ENCODE assay signal across 9 mouse cellular contexts in the genomic region with DNA sequence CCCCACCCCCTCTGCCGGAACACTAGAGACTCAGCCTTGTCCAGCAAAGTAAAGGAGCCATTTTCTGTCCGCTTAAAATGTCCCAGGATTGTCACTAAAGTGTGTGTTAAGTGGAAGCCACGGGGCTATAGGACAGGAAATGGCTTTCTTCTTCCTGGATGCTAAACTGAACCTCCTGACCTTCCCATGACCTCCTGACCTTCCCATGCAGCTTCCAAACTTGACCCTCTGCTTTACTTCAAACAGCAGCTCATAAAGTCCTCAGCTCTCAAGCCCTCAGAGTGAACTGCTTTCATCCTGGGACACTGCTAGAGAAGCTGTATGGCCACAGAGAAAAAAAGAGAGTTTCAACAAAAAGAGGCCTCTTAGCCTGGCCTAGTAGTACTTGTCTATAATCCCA. TPM values are rescaled to one million over a fixed set of nuclear protein-coding genes. Genes with fewer than 3 reads are reported as not detected.
DNase-seq lines count a peak whose midpoint lies in the region; ATAC-seq and TF ChIP-seq lines count a peak whose summit lies in the region.
"Had no signal": no experiment of that assay in that cellular context is flagged by ENCODE, and none has a peak within 500 bp of the region (broad histone marks: within the 10 kb centered on the region; RNA-seq: fewer than 3 reads in every experiment).

No protein-coding gene starts in this region.

- no peaks in the 10 kb centered on the region for H3K27me3 ChIP-seq in heart, adult 2 months (ENCODE audit: control insufficient read depth, insufficient read depth, low read length)
- no peaks in the 10 kb centered on the region for H3K27me3 ChIP-seq in lung, embryonic 15.5 days
- peaks cover 29% of the 10 kb centered on the region for H3K27me3 ChIP-seq in liver, embryonic 12.5 days (replicated peaks)
- H3K27me3 ChIP-seq in splenic B cell, adult 2 months (ENCODE audit: control insufficient read depth, insufficient read depth, low read length, poor library complexity, severe bottlenecking): no peaks in the 10 kb centered on the region
- no peaks in the 10 kb centered on the region for H3K27me3 ChIP-seq in cerebellum, adult 2 months (ENCODE audit: control insufficient read depth, insufficient read depth, low read length)

- H3K9ac ChIP-seq in heart, adult 2 months (ENCODE audit: low read depth, low read length): no peak overlapping the region
- H3K9ac ChIP-seq in lung, embryonic 15.5 days: no peak overlapping the region
- H3K9ac ChIP-seq in liver, embryonic 12.5 days: no peak overlapping the region; the same call in 1 of the 2 replicates

- TF ChIP-seq POLR2A in heart, adult 2 months (IDR thresholded peaks at IDR 0.05; ENCODE audit: insufficient read depth, low read depth, low read length): no peak
- TF ChIP-seq POLR2A in cerebellum, adult 2 months (IDR thresholded peaks at IDR 0.05; ENCODE audit: borderline replicate concordance, insufficient read depth, low read length): no peak

- H3K36me3 ChIP-seq in heart, adult 2 months (ENCODE audit: control insufficient read depth, insufficient read depth, low read length): no peaks in the 10 kb centered on the region
- no peaks in the 10 kb centered on the region for H3K36me3 ChIP-seq in lung, embryonic 15.5 days
- H3K36me3 ChIP-seq in liver, embryonic 12.5 days: no peaks in the 10 kb centered on the region; the same call in 1 of the 2 replicates
- H3K36me3 ChIP-seq in splenic B cell, adult 2 months (ENCODE audit: control insufficient read depth, insufficient read depth, low read length, poor library complexity, severe bottlenecking): no peaks in the 10 kb centered on the region

- H3K4me2 ChIP-seq in lung, embryonic 15.5 days: peak overlapping the region; percentile 91
- peak overlapping the region; percentile 89 for H3K4me2 ChIP-seq in liver, embryonic 12.5 days

- WGBS in heart, adult 2 months: 44% methylated on average over 3 of the region's 3 CpGs
- 28% methylated on average over 3 of the region's 3 CpGs for WGBS in lung, embryonic 15.5 days
- WGBS in liver, embryonic 12.5 days (ENCODE audit: insufficient replicate concordance): 50% methylated on average over 3 of the region's 3 CpGs
- 63% methylated on average over 3 of the region's 3 CpGs for WGBS in cerebellum, adult 2 months

- TF ChIP-seq EP300 in heart, adult 2 months (IDR thresholded peaks at IDR 0.05; ENCODE audit: insufficient read depth, low read depth, low read length): no peak

- H3K9me3 ChIP-seq in lung, embryonic 15.5 days: no peaks in the 10 kb centered on the region
- H3K9me3 ChIP-seq in liver, embryonic 12.5 days (replicated peaks): no peaks in the 10 kb centered on the region

- no peak for TF ChIP-seq CTCF in heart, adult 2 months (IDR thresholded peaks at IDR 0.05)
- no peak for TF ChIP-seq CTCF in cerebellum, adult 2 months (IDR thresholded peaks at IDR 0.05; ENCODE audit: borderline replicate concordance, insufficient read depth, low read depth, low read length)

- peak overlapping the region; percentile 43; the same call in 1 of the 2 replicates for H3K27ac ChIP-seq in heart, adult 2 months
- H3K27ac ChIP-seq in lung, embryonic 15.5 days: peak overlapping the region; percentile 74
- H3K27ac ChIP-seq in liver, embryonic 12.5 days: peak overlapping the region; percentile 94
- H3K27ac ChIP-seq in cerebellum, adult 2 months (ENCODE audit: insufficient read depth, low read length): no peak overlapping the region
- H3K27ac ChIP-seq: macrophage had no signal

- DNase-seq in heart, adult 2 months: no peak
- no peak for DNase-seq in heart, adult 9 months (ENCODE audit: low spot score in 2 of 2)
- DNase-seq in lung, postnatal 14 days: no peak
- DNase-seq in splenic B cell, adult 2 months (ENCODE audit: low read depth, low spot score): peak; percentile 12
- no peak for DNase-seq in layer of hippocampus, postnatal 14 days (ENCODE audit: low spot score in 2 of 2)
- no peak for DNase-seq in cerebellum, adult 2 months

- no peaks in the 10 kb centered on the region for H3K79me2 ChIP-seq in heart, adult 2 months (replicated peaks; ENCODE audit: control insufficient read depth, insufficient read depth, low read length)

- intact Hi-C loops in heart, adult 2 months (cut with DNase I): no loop called here

- H3K4me3 ChIP-seq in heart, adult 2 months: no peak overlapping the region
- H3K4me3 ChIP-seq in lung, embryonic 15.5 days: no peak overlapping the region
- H3K4me3 ChIP-seq in liver, embryonic 12.5 days: no peak overlapping the region
- no peak overlapping the region for H3K4me3 ChIP-seq in cerebellum, adult 2 months (replicated peaks; ENCODE audit: insufficient read depth, low read depth, low read length)

- ATAC-seq in lung, embryonic 15.5 days (ENCODE audit: borderline replicate concordance, extremely low read depth, low FRiP score, low TSS enrichment): no peak
- no peak for ATAC-seq in liver, embryonic 12.5 days

- peaks cover 9% of the 10 kb centered on the region for H3K4me1 ChIP-seq in heart, adult 2 months (ENCODE audit: control insufficient read depth, insufficient read depth, low read length)
- peaks cover 33% of the 10 kb centered on the region for H3K4me1 ChIP-seq in lung, embryonic 15.5 days
- peaks cover 46% of the 10 kb centered on the region for H3K4me1 ChIP-seq in liver, embryonic 12.5 days
- peaks cover 4% of the 10 kb centered on the region for H3K4me1 ChIP-seq in cerebellum, adult 2 months (ENCODE audit: control insufficient read depth, insufficient read depth, low read length)

RNA-seq across cellular contexts. Expression of a gene that starts 0.7 kb away (rescaled TPM):
- 10 to 100 TPM; 13.7 to 14.8 TPM for total RNA-seq in heart, adult 2 months (2021)
- 23.0 and 36.2 TPM in 2 replicates for polyA plus RNA-seq in heart, adult 2 months (2012; rRNA removed)
- polyA plus RNA-seq in lung, embryonic 15.5 days (2015; fragmentation: Nextera tagmentation; extraction: Ambion mirVana): 40.4 and 45.7 TPM in 2 replicates
- polyA plus RNA-seq in liver, embryonic 12.5 days (2016; fragmentation: Nextera tagmentation; extraction: Ambion mirVana): 13.8 and 14.6 TPM in 2 replicates
- total RNA-seq in layer of hippocampus, postnatal 14 days (2021): 10 to 100 TPM; 50.2 to 54.1 TPM
- polyA plus RNA-seq in cerebellum, adult 2 months (2012; rRNA removed): 12.1 and 12.5 TPM in 2 replicates

RNA-seq across cellular contexts. Expression of a gene that starts 19.6 kb away (rescaled TPM):
- 10 to 100 TPM; 55.9 to 69.5 TPM for total RNA-seq in heart, adult 2 months (2021)
- polyA plus RNA-seq in heart, adult 2 months (2012; rRNA removed): 142 and 198 TPM in 2 replicates
- polyA plus RNA-seq in lung, embryonic 15.5 days (2015; fragmentation: Nextera tagmentation; extraction: Ambion mirVana): 161 and 164 TPM in 2 replicates
- 107 and 112 TPM in 2 replicates for polyA plus RNA-seq in liver, embryonic 12.5 days (2016; fragmentation: Nextera tagmentation; extraction: Ambion mirVana)
- total RNA-seq in layer of hippocampus, postnatal 14 days (2021): 10 to 100 TPM; 50.0 to 57.8 TPM
- 154 and 166 TPM in 2 replicates for polyA plus RNA-seq in cerebellum, adult 2 months (2012; rRNA removed)

RNA-seq across cellular contexts. Expression of a gene that starts 38.7 kb away (rescaled TPM):
- total RNA-seq in heart, adult 2 months (2021): 10 to 100 TPM; 81.9 to 98.6 TPM
- 57.2 TPM in 2 replicates for polyA plus RNA-seq in heart, adult 2 months (2012; rRNA removed)
- polyA plus RNA-seq in lung, embryonic 15.5 days (2015; fragmentation: Nextera tagmentation; extraction: Ambion mirVana): 104 and 105 TPM in 2 replicates
- 80.9 and 83.4 TPM in 2 replicates for polyA plus RNA-seq in liver, embryonic 12.5 days (2016; fragmentation: Nextera tagmentation; extraction: Ambion mirVana)
- total RNA-seq in layer of hippocampus, postnatal 14 days (2021): 10 to 100 TPM; 76.1 to 88.0 TPM
- 58.2 and 58.4 TPM in 2 replicates for polyA plus RNA-seq in cerebellum, adult 2 months (2012; rRNA removed)

RNA-seq across cellular contexts. Expression of a gene that starts 38.7 kb away (rescaled TPM):
- 100 to 1,000 TPM; 545 to 681 TPM for total RNA-seq in heart, adult 2 months (2021)
- polyA plus RNA-seq in heart, adult 2 months (2012; rRNA removed): 823 and 843 TPM in 2 replicates
- 63.0 and 68.0 TPM in 2 replicates for polyA plus RNA-seq in lung, embryonic 15.5 days (2015; fragmentation: Nextera tagmentation; extraction: Ambion mirVana)
- polyA plus RNA-seq in liver, embryonic 12.5 days (2016; fragmentation: Nextera tagmentation; extraction: Ambion mirVana): 55.1 and 57.2 TPM in 2 replicates
- total RNA-seq in layer of hippocampus, postnatal 14 days (2021): 10 to 100 TPM; 80.7 to 97.6 TPM
- 155 and 163 TPM in 2 replicates for polyA plus RNA-seq in cerebellum, adult 2 months (2012; rRNA removed)

RNA-seq across cellular contexts. Expression of a gene that starts 41.1 kb away (rescaled TPM):
- total RNA-seq in heart, adult 2 months (2021): 1 to 10 TPM; 5.0 to 5.7 TPM
- polyA plus RNA-seq in heart, adult 2 months (2012; rRNA removed): 5.2 and 6.4 TPM in 2 replicates
- polyA plus RNA-seq in lung, embryonic 15.5 days (2015; fragmentation: Nextera tagmentation; extraction: Ambion mirVana): 28.7 and 29.3 TPM in 2 replicates
- 9.1 and 10.0 TPM in 2 replicates for polyA plus RNA-seq in liver, embryonic 12.5 days (2016; fragmentation: Nextera tagmentation; extraction: Ambion mirVana)
- total RNA-seq in layer of hippocampus, postnatal 14 days (2021): 1 to 10 TPM; 2.7 to 3.8 TPM
- polyA plus RNA-seq in cerebellum, adult 2 months (2012; rRNA removed): 3.0 and 3.2 TPM in 2 replicates
